Mouse (Mus musculus) T-helper 1 cell (primary cell): ENCODE measurements at regions not wholly inside any gene's neighbourhood (a gene's known extent, or its start where the extent isn't known, plus 50 kb on each side); places are given as distances from the start of the nearest gene placed in this dataset.

Experiments
- in situ Hi-C: fragments of 300-600 bp; cut with MboI, MseI; formaldehyde crosslinking; loops from one replicate; pipeline ENCODE4 v1.15.1; 2025; ENCODE audit warnings: high pct_unique_total_duplicates

DNA sequence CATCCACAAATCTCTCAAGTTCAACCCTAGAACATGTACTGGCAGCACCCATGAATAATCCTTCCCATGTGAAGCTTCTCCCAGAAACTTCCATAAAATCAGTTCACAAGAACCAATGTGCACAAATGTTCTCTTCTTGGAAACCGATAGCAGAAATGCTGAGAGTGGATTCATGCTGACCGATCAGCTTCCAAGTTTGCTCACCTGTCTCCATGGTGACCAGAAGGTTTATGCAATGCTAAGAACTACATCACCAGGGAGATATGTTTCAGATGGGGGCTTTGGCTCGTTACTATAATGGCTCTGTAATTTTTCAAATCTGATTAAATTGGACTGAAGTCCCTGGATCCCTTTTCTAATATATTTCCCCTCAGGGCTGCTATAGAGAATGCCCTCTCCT, 74.4 kb upstream of the Gm9747 start:
- in situ Hi-C loops: no loop called here

DNA sequence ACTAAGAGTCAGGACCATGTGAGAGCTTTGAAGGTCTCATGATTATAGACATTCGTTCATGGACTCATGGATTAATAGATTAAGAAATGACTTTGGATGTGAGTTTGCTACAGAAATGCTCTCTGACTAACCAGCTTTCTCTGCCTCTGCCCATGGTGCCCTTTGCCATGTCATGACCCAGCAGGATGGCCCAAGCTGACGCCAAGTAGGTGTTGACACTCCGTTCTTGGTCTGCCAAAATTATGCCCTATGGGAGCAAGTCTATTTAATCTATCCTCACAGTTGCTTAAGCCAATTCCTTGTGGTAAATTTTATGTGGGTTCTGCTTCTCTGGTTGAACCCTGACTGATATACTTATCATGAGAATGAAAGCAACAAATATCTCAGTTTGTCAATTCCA, 73.7 kb upstream of the Gm9747 start:
- in situ Hi-C loops: no loop called here

DNA sequence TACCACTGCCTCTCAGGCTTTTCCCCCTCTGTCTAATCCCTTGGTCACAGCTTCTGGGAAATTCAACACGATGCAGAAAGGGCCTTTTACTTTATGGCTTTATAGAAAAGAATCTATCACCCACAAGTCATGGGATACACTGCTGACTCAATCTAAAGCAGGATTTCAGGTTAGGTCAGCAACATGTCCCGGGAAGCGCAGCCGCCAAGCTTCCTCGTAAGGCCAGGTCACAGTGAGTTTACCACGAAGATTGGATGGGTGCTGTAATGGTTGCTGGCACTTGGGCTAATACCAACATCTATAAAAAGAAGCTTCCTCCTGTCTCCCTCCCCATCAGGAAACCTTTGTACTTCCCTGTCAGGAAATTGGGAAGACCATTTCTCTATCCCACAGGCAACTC, 70.0 kb upstream of the Gm9747 start:
- in situ Hi-C loops: no loop called here

DNA sequence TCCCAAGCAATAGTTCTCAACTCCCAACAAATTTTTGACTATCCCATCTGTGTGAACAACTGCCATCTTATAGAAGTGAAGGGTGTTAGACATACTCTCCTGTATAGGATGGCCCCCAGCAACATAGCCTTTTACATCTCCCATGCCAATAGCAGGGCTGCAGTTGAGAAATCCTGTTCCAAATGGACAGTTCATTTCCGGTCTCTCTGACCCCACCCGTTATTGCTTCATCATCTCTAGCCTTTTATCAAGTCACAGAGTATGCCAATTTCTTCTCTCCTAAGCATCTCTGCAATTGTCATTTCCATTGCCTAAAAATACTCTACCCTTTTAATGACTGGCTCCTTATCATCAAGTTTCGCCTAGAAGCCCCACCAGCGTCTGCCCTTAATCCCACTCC, 64.8 kb upstream of the Gm9747 start:
- in situ Hi-C loops: no loop called here

DNA sequence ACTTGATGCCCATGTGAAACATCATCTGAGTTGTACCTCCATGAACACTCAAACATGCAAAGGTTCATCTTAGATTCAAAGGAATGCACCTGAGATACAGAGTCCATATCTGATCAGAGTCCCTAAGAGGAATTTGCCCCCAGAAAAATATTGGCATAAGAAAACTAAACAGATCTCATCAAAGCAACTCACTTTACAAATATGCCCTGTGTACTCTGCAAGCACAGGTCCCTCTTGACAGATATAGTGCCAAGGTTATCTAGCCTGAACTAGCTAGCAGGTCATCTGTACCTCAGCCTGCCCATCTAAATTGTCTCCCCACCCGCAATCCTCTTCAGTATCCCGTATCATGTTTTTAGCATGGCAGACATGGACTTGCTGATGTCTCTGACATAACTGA, 64.0 kb upstream of the Gm9747 start:
- in situ Hi-C loops: no loop called here

DNA sequence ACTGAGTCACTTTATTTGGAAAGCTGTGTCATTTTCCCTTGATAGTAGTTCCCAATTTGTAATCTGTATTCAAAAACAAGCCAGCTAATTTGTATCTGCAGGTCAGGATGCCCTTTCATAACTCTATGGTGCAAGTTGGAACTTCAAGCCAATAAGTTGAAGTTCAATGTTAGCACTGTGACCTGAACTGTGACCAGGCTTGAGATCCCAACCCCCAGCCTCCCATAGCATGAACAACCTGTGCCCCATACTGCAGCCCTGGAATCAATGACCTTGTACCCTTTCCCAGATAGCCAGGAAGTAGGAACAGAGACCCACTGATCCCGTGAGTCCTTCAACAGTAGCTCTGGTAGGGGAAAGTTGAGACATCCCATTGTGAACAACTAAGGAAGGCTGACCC, 52.5 kb upstream of the Gm9747 start:
- in situ Hi-C loops: no loop called here
